Mouse (Mus musculus): ENCODE data around the gene Wdhd1. TPM values are rescaled to one million over a fixed set of nuclear protein-coding genes. Genes with fewer than 3 reads are reported as not detected.
"Not testable (repeated sequence)": the region's sequence is repeated elsewhere in the genome, so short reads cannot be mapped to it uniquely, and the experiment has no call there.

Wdhd1 gene
- 17.6 and 18.7 TPM in 2 replicates for polyA plus RNA-seq (2014; fragmentation: Nextera tagmentation; extraction: Ambion mirVana)

DNA sequence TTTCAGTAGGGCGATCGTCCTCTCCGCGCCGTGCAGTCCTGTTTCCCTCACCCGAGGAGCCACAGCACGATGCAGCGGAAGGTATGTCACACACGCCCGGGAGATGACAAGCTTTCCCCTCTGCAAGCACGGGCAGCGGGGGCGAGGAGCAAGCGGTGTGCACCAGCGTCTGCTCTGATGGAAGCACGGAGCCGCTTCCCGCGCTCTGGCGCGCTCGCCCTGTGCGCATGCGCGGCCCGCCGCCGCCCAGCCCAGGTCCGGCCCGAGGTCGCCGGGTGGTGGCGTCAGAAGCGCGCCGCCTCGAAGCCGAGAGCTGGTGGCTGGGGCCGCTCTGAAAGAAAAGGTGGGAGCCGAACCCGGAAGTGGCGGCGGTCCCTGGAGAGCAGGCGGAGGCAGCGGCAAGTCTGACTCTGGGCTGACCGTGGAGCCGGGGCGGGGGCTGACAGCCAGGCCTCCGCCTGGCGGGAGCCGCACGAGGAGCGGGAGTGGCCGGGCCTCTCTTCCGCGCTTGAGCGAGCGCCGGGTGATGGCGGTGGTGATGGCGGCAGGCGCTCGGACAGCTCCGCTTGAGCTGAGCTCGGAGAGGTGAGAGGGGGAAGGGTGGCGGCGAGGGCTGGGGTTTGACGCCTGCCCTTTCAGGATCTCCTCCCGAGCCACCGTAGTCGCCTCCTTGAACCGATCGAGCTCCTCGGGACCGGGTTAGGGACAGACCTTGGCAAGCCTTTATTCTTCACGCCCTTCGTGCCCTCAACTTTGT, at the start of gene Wdhd1, which contains the start of gene Socs4:
Wdhd1 (minus strand) TSS at position 221 of the 757 bp plus-strand sequence.
Socs4 (plus strand) TSS at position 295 of the 757 bp plus-strand sequence.
- DNase-seq (ENCODE audit: low spot score) (peak; percentile 94), ATAC-seq (peak; percentile 98)
- Histone ChIP-seq H3K27ac (ENCODE audit: low read depth, low read length) (peak within 1 kb of the TSS; percentile 94), H3K9ac (ENCODE audit: low read length) (peak within 1 kb of the TSS; percentile 85), H3K27me3 (replicated peaks; ENCODE audit: control insufficient read depth, insufficient read depth, low read length) (no peaks in the 10 kb centered on the region), H3K4me2 (ENCODE audit: low read length) (peak within 1 kb of the TSS; percentile 72), H3K9me3 (replicated peaks; ENCODE audit: control insufficient read depth, low read length) (no peaks in the 10 kb centered on the region), H3K4me3 (ENCODE audit: low read depth, low read length) (peak within 1 kb of the TSS; percentile 93), H3K36me3 (ENCODE audit: control insufficient read depth, insufficient read depth, low read length) (peaks cover 8% of the 10 kb centered on the region; the same call in 1 of the 2 replicates), H3K4me1 (ENCODE audit: control insufficient read depth, insufficient read depth, low read length) (peaks cover 6% of the 10 kb centered on the region; the same call in 1 of the 2 replicates)
- WGBS = under 1% methylated on average over 74 of the region's 77 CpGs

GRCm38 (mm10) chr14:47325965-47326761, 49.5 kb upstream of the Wdhd1 start:
- ATAC-seq (peak; percentile 83), DNase-seq (ENCODE audit: low spot score) (peak; percentile 61)
- Histone ChIP-seq H3K36me3 (ENCODE audit: control insufficient read depth, insufficient read depth, low read length) (peaks cover 11% of the 10 kb centered on the region; the same call in 1 of the 2 replicates), H3K27ac (ENCODE audit: low read depth, low read length) (no peak overlapping the region), H3K4me2 (ENCODE audit: low read length) (no peak overlapping the region), H3K9ac (ENCODE audit: low read length) (no peak overlapping the region), H3K4me1 (ENCODE audit: control insufficient read depth, insufficient read depth, low read length) (no peaks in the 10 kb centered on the region), H3K4me3 (ENCODE audit: low read depth, low read length) (no peak overlapping the region), H3K9me3 (replicated peaks; ENCODE audit: control insufficient read depth, low read length) (no peaks in the 10 kb centered on the region), H3K27me3 (replicated peaks; ENCODE audit: control insufficient read depth, insufficient read depth, low read length) (no peaks in the 10 kb centered on the region)
- 67% methylated on average over 9 of the region's 9 CpGs for WGBS

DNA sequence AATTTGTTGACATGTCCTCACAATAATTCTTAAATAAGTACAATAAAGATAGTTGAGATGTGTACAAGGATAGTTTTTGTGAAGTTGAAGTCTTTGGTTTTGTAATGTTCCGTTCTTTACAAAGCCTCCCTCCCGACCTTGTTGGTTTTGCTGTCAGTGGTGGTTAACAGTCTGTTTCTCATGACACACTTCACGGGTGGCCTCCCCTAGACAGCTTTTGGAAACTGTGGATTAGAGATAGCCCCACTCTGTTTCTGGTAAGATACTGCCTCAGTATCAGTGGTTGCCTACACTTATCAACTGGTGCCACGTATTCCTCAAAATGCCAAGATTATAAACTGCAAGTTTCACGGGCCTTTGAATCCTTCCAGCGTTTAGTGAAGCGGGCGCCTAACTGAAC, 44.9 kb upstream of the Wdhd1 start:
- not testable (repeated sequence) for H3K9me3 ChIP-seq (replicated peaks; ENCODE audit: control insufficient read depth, low read length); H3K27me3 ChIP-seq (replicated peaks; ENCODE audit: control insufficient read depth, insufficient read depth, low read length); H3K27ac ChIP-seq (ENCODE audit: low read depth, low read length); DNase-seq (ENCODE audit: low spot score); H3K9ac ChIP-seq (ENCODE audit: low read length); H3K4me3 ChIP-seq (ENCODE audit: low read depth, low read length); ATAC-seq; H3K4me1 ChIP-seq (ENCODE audit: control insufficient read depth, insufficient read depth, low read length); H3K4me2 ChIP-seq (ENCODE audit: low read length)
- H3K36me3 ChIP-seq (ENCODE audit: control insufficient read depth, insufficient read depth, low read length) = peaks cover 35% of the 10 kb centered on the region; the same call in 1 of the 2 replicates
- 90% methylated on average over 7 of the region's 8 CpGs for WGBS

GRCm38 (mm10) chr14:47319362-47319761, 42.7 kb upstream of the Wdhd1 start:
- H3K9me3 ChIP-seq (replicated peaks; ENCODE audit: control insufficient read depth, low read length) = no peaks in the 10 kb centered on the region
- H3K4me2 ChIP-seq (ENCODE audit: low read length) = no peak overlapping the region
- H3K4me1 ChIP-seq (ENCODE audit: control insufficient read depth, insufficient read depth, low read length) = no peaks in the 10 kb centered on the region
- peaks cover 48% of the 10 kb centered on the region for H3K36me3 ChIP-seq (ENCODE audit: control insufficient read depth, insufficient read depth, low read length)
- no peak for ATAC-seq
- WGBS = 94% methylated on average over 5 of the region's 5 CpGs
- H3K27me3 ChIP-seq (replicated peaks; ENCODE audit: control insufficient read depth, insufficient read depth, low read length) = no peaks in the 10 kb centered on the region
- H3K9ac ChIP-seq (ENCODE audit: low read length) = no peak overlapping the region
- DNase-seq (ENCODE audit: low spot score) = no peak
- H3K4me3 ChIP-seq (ENCODE audit: low read depth, low read length) = no peak overlapping the region
- no peak overlapping the region for H3K27ac ChIP-seq (ENCODE audit: low read depth, low read length)

GRCm38 (mm10) chr14:47310342-47311181, 33.9 kb upstream of the Wdhd1 start:
- no peak overlapping the region for H3K27ac ChIP-seq (ENCODE audit: low read depth, low read length)
- no peaks in the 10 kb centered on the region for H3K9me3 ChIP-seq (replicated peaks; ENCODE audit: control insufficient read depth, low read length)
- H3K9ac ChIP-seq (ENCODE audit: low read length) = no peak overlapping the region
- no peaks in the 10 kb centered on the region for H3K4me1 ChIP-seq (ENCODE audit: control insufficient read depth, insufficient read depth, low read length)
- ATAC-seq (no peak), DNase-seq (ENCODE audit: low spot score) (no peak)
- H3K4me2 ChIP-seq (ENCODE audit: low read length) = no peak overlapping the region
- WGBS = 91% methylated on average over 18 of the region's 18 CpGs
- H3K36me3 ChIP-seq (ENCODE audit: control insufficient read depth, insufficient read depth, low read length) = peaks cover 60% of the 10 kb centered on the region
- no peaks in the 10 kb centered on the region for H3K27me3 ChIP-seq (replicated peaks; ENCODE audit: control insufficient read depth, insufficient read depth, low read length)
- H3K4me3 ChIP-seq (ENCODE audit: low read depth, low read length) = no peak overlapping the region

DNA sequence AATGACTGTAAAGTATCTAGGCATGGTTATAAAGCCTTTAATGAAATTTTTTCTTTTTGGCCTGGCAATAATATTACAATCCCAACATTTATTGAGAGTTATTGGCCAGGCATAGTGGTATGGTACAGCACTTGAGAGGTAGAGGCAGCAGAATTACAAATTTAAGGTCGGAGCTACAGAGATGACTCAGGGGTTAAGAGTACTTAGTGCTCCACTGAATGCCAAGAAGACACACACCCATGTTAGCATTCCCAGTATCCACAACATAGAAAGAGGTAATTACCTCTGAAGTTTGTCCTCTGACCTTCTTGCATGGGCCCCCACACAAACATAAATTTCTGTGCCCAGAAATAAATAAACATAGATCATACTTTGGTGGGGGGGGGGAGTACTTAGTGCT, 32.4 kb upstream of the Wdhd1 start:
- Histone ChIP-seq H3K36me3 (ENCODE audit: control insufficient read depth, insufficient read depth, low read length) (peaks cover 50% of the 10 kb centered on the region), H3K27ac (ENCODE audit: low read depth, low read length) (no peak overlapping the region), H3K9me3 (replicated peaks; ENCODE audit: control insufficient read depth, low read length) (no peaks in the 10 kb centered on the region), H3K4me3 (ENCODE audit: low read depth, low read length) (no peak overlapping the region), H3K27me3 (replicated peaks; ENCODE audit: control insufficient read depth, insufficient read depth, low read length) (no peaks in the 10 kb centered on the region), H3K9ac (ENCODE audit: low read length) (no peak overlapping the region), H3K4me2 (ENCODE audit: low read length) (no peak overlapping the region), H3K4me1 (ENCODE audit: control insufficient read depth, insufficient read depth, low read length) (no peaks in the 10 kb centered on the region)
- ATAC-seq = no peak
- 96% methylated on average over 1 of the region's 1 CpGs for WGBS
- no peak for DNase-seq (ENCODE audit: low spot score)

DNA sequence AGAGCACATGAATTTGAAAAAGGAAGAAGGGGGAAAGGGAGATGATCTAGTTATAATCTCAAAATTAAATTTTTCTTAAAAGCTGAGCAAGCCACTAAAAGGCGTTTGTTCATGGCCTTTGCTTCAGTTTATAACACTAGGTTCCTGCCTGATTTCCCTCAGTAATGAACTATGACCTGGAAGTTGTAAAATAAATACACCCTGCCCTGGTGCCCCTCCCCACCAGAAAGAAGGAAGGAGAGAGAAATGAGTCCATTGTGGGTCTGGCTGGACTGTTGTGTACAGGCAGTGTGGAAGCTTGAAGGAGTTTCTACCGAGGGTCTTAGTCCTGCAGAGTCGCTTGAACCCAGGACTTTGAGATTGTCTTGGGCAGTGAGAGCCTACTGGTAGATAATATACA, 31.0 kb upstream of the Wdhd1 start:
- H3K9ac ChIP-seq (ENCODE audit: low read length) = no peak overlapping the region
- 89% methylated on average over 3 of the region's 3 CpGs for WGBS

DNA sequence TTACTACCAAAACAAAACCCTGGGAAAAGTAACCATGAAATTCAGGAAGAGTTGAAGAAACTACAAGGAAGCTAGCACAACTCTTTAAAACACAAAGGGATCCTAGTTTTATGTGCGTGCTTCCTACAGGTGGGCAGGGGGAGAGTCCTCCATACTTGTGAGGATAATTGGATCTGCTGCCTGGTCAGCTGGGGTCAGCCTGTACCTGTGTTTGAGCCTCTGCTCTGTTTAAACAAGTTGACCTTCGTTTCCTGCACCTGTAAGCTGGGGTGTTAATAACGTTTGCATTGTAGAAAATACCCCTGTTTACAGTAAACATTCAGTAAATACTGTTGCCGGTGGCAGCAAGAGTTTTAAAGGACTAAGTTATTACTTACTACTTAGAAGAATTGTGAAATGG, 29.3 kb upstream of the Wdhd1 start:
- H3K27ac ChIP-seq (ENCODE audit: low read depth, low read length) = no peak overlapping the region
- no peak overlapping the region for H3K9ac ChIP-seq (ENCODE audit: low read length)
- H3K4me2 ChIP-seq (ENCODE audit: low read length) = no peak overlapping the region
- no peaks in the 10 kb centered on the region for H3K27me3 ChIP-seq (replicated peaks; ENCODE audit: control insufficient read depth, insufficient read depth, low read length)
- DNase-seq (ENCODE audit: low spot score) = no peak
- no peaks in the 10 kb centered on the region for H3K4me1 ChIP-seq (ENCODE audit: control insufficient read depth, insufficient read depth, low read length)
- no peak overlapping the region for H3K4me3 ChIP-seq (ENCODE audit: low read depth, low read length)
- no peak for ATAC-seq
- WGBS = 91% methylated on average over 4 of the region's 4 CpGs
- no peaks in the 10 kb centered on the region for H3K9me3 ChIP-seq (replicated peaks; ENCODE audit: control insufficient read depth, low read length)
- peaks cover 29% of the 10 kb centered on the region for H3K36me3 ChIP-seq (ENCODE audit: control insufficient read depth, insufficient read depth, low read length)

More for the DNA sequence above, 31.0 kb upstream of the Wdhd1 start:
- DNase-seq (ENCODE audit: low spot score) = no peak
- Histone ChIP-seq H3K27ac (ENCODE audit: low read depth, low read length) (no peak overlapping the region), H3K27me3 (replicated peaks; ENCODE audit: control insufficient read depth, insufficient read depth, low read length) (no peaks in the 10 kb centered on the region), H3K36me3 (ENCODE audit: control insufficient read depth, insufficient read depth, low read length) (peaks cover 43% of the 10 kb centered on the region), H3K9me3 (replicated peaks; ENCODE audit: control insufficient read depth, low read length) (no peaks in the 10 kb centered on the region), H3K4me1 (ENCODE audit: control insufficient read depth, insufficient read depth, low read length) (no peaks in the 10 kb centered on the region), H3K4me2 (ENCODE audit: low read length) (no peak overlapping the region), H3K4me3 (ENCODE audit: low read depth, low read length) (no peak overlapping the region)
- ATAC-seq = no peak

Data from forebrain, embryonic 14.5 days (tissue).